Mouse (Mus musculus) midbrain, embryonic 10.5 days (tissue): ENCODE measurements at regions not wholly inside any gene's neighbourhood (a gene's known extent, or its start where the extent isn't known, plus 50 kb on each side); places are given as distances from the start of the nearest gene placed in this dataset.

ENCODE experiments used
- DNase-seq: peaks from one replicate; pipeline ENCODE4 v3.0.0-alpha.2; 2017; ENCODE audit warnings: low spot score
- H3K27ac ChIP-seq: fragments of 300-500 bp; sonication (generic); replicated peaks from 2 replicates; pipeline ENCODE4 v1.5.1; 2016; ENCODE audit warnings: mild to moderate bottlenecking
- H3K27me3 ChIP-seq: fragments of 300-500 bp; sonication (generic); 2 replicates; pipeline ENCODE4 v1.6.1; 2016; ENCODE audit warnings: low read depth, mild to moderate bottlenecking; ENCODE audit not compliant: poor library complexity, severe bottlenecking
- H3K36me3 ChIP-seq: fragments of 300-500 bp; sonication (generic); 2 replicates; pipeline ENCODE4 v1.6.1; 2016; ENCODE audit warnings: mild to moderate bottlenecking, moderate library complexity
- H3K4me1 ChIP-seq: fragments of 300-500 bp; sonication (generic); 2 replicates; pipeline ENCODE4 v1.6.1; 2016
- H3K4me3 ChIP-seq: fragments of 300-500 bp; sonication (generic); 2 replicates; pipeline ENCODE4 v1.5.1; 2016; ENCODE audit warnings: mild to moderate bottlenecking, moderate library complexity
- H3K9me3 ChIP-seq: fragments of 300-500 bp; sonication (generic); replicated peaks from 2 replicates; pipeline ENCODE4 v1.6.1; 2016; ENCODE audit warnings: mild to moderate bottlenecking
- WGBS: fragments of 180-500 bp; shearing (Covaris S2); methylation state at CpG from one replicate; pipeline ENCODE4 v1.1.7; 2016; 5-methylcytosine and 5-hydroxymethylcytosine counted together

GRCm38 (mm10) chr5:18177810-18178209, 182.3 kb downstream of the Gnai1 start:
- Histone ChIP-seq H3K36me3 (no peaks in the 10 kb centered on the region), H3K4me3 (no peak overlapping the region), H3K4me1 (no peaks in the 10 kb centered on the region), H3K27ac (no peak overlapping the region), H3K9me3 (0 out of 2 replicates have a peak, but pooled peaks cover 3% of the 10 kb centered on the region), H3K27me3 (no peaks in the 10 kb centered on the region)
- DNase-seq = no peak
- WGBS = 86% methylated on average over 3 of the region's 3 CpGs

DNA sequence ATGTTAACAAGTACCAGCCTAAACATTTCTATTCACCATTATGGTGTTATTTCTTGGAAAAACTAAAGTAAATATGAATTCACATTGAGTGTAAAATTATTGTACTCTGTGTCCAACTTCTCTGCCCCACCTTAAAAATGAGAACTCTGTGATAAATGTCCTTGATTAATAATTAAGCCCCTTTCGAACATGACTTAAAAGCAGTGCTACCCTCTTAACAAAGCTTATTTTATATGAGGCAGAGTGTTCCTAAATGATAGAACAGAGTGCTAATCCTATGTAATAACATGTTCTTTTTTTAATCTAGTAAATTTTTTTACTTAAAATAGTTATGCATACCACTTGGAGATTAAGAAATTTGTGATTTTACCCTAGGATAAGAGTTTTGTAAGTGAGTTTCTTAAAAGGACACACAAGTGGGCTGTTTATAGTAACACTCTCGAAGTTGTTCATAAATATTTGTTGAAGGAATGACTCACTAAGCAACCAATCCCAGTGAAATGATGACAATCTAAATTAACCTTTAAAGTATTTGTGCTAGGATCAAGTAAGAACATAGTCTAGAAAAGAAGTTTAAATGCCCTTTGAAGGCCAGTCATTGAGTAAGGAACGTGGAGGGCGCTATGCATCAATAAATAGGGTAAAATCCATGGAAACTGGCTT, 148.6 kb downstream of the Gnai1 start:
- 77% methylated on average over 4 of the region's 4 CpGs for WGBS
- Histone ChIP-seq H3K9me3 (no peaks in the 10 kb centered on the region), H3K4me3 (no peak overlapping the region), H3K36me3 (no peaks in the 10 kb centered on the region), H3K27ac (no peak overlapping the region), H3K4me1 (no peaks in the 10 kb centered on the region), H3K27me3 (no peaks in the 10 kb centered on the region)
- DNase-seq = no peak
